18 mouse cellular contexts compared by ENCODE assay signal in the genomic region with DNA sequence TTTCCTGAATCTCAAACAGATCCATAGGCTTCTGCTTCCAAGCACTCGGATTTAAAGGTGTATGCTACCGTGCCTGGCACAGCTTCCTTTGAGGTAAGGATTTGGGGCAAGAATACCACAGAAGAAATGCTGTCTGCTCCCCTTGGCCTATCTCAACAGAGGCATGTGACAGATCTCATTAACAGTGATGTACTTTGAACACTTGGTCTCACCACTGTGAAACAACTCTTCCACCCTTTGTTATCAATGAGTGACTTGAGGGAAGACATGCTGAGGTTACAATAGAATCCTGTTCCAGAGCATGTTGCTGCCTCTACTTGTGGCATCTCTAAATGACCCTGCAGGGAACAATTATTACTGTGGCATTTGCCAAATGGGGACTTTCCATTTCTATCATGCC.
"Had no signal": no experiment of that assay in that cellular context is flagged by ENCODE, and none has a peak within 500 bp of the region (broad histone marks: within the 10 kb centered on the region; RNA-seq: fewer than 3 reads in every experiment).

No protein-coding gene starts in this region.

- ATAC-seq: midbrain, embryonic 13.5 days; midbrain, embryonic 15.5 days had no signal

- H3K9me3 ChIP-seq: midbrain, embryonic 10.5 days; midbrain, embryonic 13.5 days; midbrain, embryonic 15.5 days; neural tube, embryonic 13.5 days; neural tube, embryonic 15.5 days; stomach, embryonic 15.5 days had no signal

- H3K4me2 ChIP-seq: lung, embryonic 14.5 days; midbrain, embryonic 13.5 days; midbrain, embryonic 15.5 days; neural tube, embryonic 13.5 days; neural tube, embryonic 15.5 days; stomach, embryonic 15.5 days had no signal

- H3K4me3 ChIP-seq: midbrain, embryonic 10.5 days; midbrain, embryonic 13.5 days; midbrain, embryonic 15.5 days; myocyte; neural tube, embryonic 13.5 days; neural tube, embryonic 15.5 days; stomach, embryonic 15.5 days had no signal

- H3K27ac ChIP-seq: liver, embryonic 14.5 days; midbrain, embryonic 10.5 days; midbrain, embryonic 13.5 days; midbrain, embryonic 15.5 days; neural tube, embryonic 13.5 days; neural tube, embryonic 15.5 days; stomach, embryonic 15.5 days had no signal

- H3K4me1 ChIP-seq: midbrain, embryonic 13.5 days; midbrain, embryonic 15.5 days; neural tube, embryonic 13.5 days; neural tube, embryonic 15.5 days; stomach, embryonic 15.5 days had no signal

- DNase-seq: lung, adult 18-20 months; lung, embryonic 14.5 days; lung, postnatal 10 days; lung, postnatal 4 days; retina, postnatal 1 day; right cerebral cortex, adult 18-20 months; right cerebral cortex, postnatal 14 days; thymus, adult 18-20 months; thymus, postnatal 14 days; thymus, postnatal 36 days had no signal

- H3K36me3 ChIP-seq: midbrain, embryonic 10.5 days; midbrain, embryonic 13.5 days; midbrain, embryonic 15.5 days; neural tube, embryonic 13.5 days; neural tube, embryonic 15.5 days; stomach, embryonic 15.5 days had no signal

- H3K9ac ChIP-seq: liver, embryonic 14.5 days; lung, embryonic 14.5 days; midbrain, embryonic 13.5 days; midbrain, embryonic 15.5 days; neural tube, embryonic 13.5 days; neural tube, embryonic 15.5 days; stomach, embryonic 15.5 days had no signal

- H3K27me3 ChIP-seq: midbrain, embryonic 13.5 days; midbrain, embryonic 15.5 days; neural tube, embryonic 13.5 days; neural tube, embryonic 15.5 days; stomach, embryonic 15.5 days had no signal
